In the genomic region with DNA sequence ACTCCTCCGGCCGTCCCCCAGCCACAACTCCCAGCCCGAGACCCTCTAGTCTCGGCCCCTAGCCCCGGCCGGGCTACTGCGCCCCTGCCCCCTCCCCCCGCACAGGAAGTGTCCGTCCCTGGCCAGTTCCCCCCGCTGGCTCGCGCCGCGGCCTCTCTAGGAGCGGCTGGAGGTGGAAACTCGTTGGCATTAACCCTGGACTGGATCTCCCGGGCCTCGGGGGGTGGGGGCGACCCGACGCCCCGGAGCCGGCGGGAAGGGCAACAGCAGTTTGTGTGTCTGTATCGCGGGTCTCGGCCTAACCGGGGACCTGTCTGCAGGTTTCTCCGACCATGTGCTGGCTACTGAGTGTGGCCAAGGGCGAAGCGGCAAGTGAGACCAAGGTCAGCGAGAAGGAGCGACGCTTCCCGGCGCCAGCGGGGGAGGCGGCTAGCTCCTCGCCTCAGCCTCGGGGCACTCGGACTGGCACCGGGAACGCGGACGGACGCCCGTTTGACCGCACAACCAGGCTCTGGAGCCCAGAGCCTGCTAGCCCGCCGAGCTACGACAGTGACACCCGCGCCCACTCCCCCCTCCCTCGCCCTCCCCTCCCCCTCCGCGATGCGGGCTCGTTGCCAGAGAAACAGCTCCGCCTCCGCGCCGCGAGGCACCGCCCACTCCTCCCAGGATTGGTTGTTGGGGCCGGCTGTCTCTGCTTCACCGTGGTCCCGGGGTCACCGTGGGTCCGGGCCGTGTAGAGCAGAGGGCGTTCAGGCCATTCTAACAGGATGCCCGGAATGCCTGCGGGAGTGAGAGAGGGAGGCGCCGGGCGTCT, we compare ENCODE assay signal across 8 mouse cellular contexts. TPM values are rescaled to one million over a fixed set of nuclear protein-coding genes. Genes with fewer than 3 reads are reported as not detected.
DNase-seq lines count a peak whose midpoint lies in the region; ATAC-seq and TF ChIP-seq lines count a peak whose summit lies in the region.

A gene (minus strand): TSS at position 78 of the 814 bp plus-strand sequence.

- peak within 1 kb of the TSS; percentile 68 for H3K4me2 ChIP-seq in forebrain, embryonic 14.5 days (ENCODE audit: low read length)
- peak within 1 kb of the TSS; percentile 81 for H3K4me2 ChIP-seq in neural tube, embryonic 15.5 days

- H3K4me1 ChIP-seq in ES-Bruce4 (ENCODE audit: control insufficient read depth, insufficient read depth, low read length) = no peaks in the 10 kb centered on the region
- 0 out of 2 replicates have a peak, but pooled peaks cover 6% of the 10 kb centered on the region for H3K4me1 ChIP-seq in forebrain, embryonic 14.5 days (ENCODE audit: control insufficient read depth, insufficient read depth, low read length)
- H3K4me1 ChIP-seq in neural tube, embryonic 15.5 days = peaks cover 29% of the 10 kb centered on the region

- under 1% methylated on average over 63 of the region's 76 CpGs for WGBS in forebrain, embryonic 14.5 days
- WGBS in neural tube, embryonic 15.5 days = under 1% methylated on average over 68 of the region's 76 CpGs

- no peaks in the 10 kb centered on the region for H3K9me3 ChIP-seq in ES-Bruce4 (replicated peaks; ENCODE audit: control insufficient read depth, insufficient read depth, low read length, poor library complexity, severe bottlenecking)
- no peaks in the 10 kb centered on the region for H3K9me3 ChIP-seq in forebrain, embryonic 14.5 days (replicated peaks; ENCODE audit: control insufficient read depth, low read length)
- H3K9me3 ChIP-seq in neural tube, embryonic 15.5 days (replicated peaks) = no peaks in the 10 kb centered on the region

- H3K27me3 ChIP-seq in ES-Bruce4 (ENCODE audit: control insufficient read depth, insufficient read depth, low read length, poor library complexity, severe bottlenecking) = no peaks in the 10 kb centered on the region
- H3K27me3 ChIP-seq in forebrain, embryonic 14.5 days (replicated peaks; ENCODE audit: control insufficient read depth, insufficient read depth, low read length) = no peaks in the 10 kb centered on the region
- H3K27me3 ChIP-seq in neural tube, embryonic 15.5 days (replicated peaks) = no peaks in the 10 kb centered on the region

- H3K27ac ChIP-seq in ES-Bruce4 (ENCODE audit: insufficient read depth, low read length) = no peak within 1 kb of the TSS
- peak within 1 kb of the TSS; percentile 86 for H3K27ac ChIP-seq in forebrain, embryonic 14.5 days (ENCODE audit: low read depth, low read length)
- H3K27ac ChIP-seq in neural tube, embryonic 15.5 days (replicated peaks) = peak within 1 kb of the TSS; percentile 95

- DNase-seq in forebrain, embryonic 14.5 days (ENCODE audit: low spot score) = peak; percentile 91
- DNase-seq in heart, postnatal 14 days = peak; percentile 96 to 97
- DNase-seq in layer of hippocampus, adult 11-12 months (ENCODE audit: low spot score) = peak; percentile 88
- DNase-seq in lung, adult 18-20 months = peak; percentile 91 to 94
- DNase-seq in thymus, adult 18-20 months = peak; percentile 82 to 86

- peak within 1 kb of the TSS; percentile 88 for H3K4me3 ChIP-seq in ES-Bruce4 (ENCODE audit: low read depth, low read length)
- H3K4me3 ChIP-seq in forebrain, embryonic 14.5 days (ENCODE audit: low read depth, low read length) = peak within 1 kb of the TSS; percentile 90
- H3K4me3 ChIP-seq in neural tube, embryonic 15.5 days (replicated peaks) = peak within 1 kb of the TSS; percentile 71

- peak; percentile 83 for ATAC-seq in cerebellum, adult (ENCODE audit: insufficient number of reproducible peaks, low FRiP score, low TSS enrichment)
- peak; percentile 92 for ATAC-seq in forebrain, embryonic 14.5 days
- ATAC-seq in neural tube, embryonic 15.5 days (ENCODE audit: low FRiP score) = peak; percentile 94

- TF ChIP-seq POLR2A in ES-Bruce4 (IDR thresholded peaks at IDR 0.05; ENCODE audit: insufficient read depth, low read length) = no peak

- no peak for TF ChIP-seq EP300 in ES-Bruce4 (IDR thresholded peaks at IDR 0.05; ENCODE audit: insufficient read depth, low read depth, low read length)

- no peak for TF ChIP-seq CTCF in ES-Bruce4 (IDR thresholded peaks at IDR 0.05; ENCODE audit: low read depth, low read length)

- peak within 1 kb of the TSS; percentile 84 for H3K9ac ChIP-seq in ES-Bruce4 (ENCODE audit: low read depth, poor library complexity, severe bottlenecking)
- peak within 1 kb of the TSS; percentile 93 for H3K9ac ChIP-seq in forebrain, embryonic 14.5 days (ENCODE audit: low read length)
- peak within 1 kb of the TSS; percentile 83 for H3K9ac ChIP-seq in neural tube, embryonic 15.5 days (replicated peaks)

- intact Hi-C loops in heart, postnatal 14 days (cut with DNase I) = loop anchor here (5.0 to 10.0 kb wide), 2 partner anchors 83 to 551 kb away; a partner anchor contains a TSS

- H3K36me3 ChIP-seq in ES-Bruce4 (ENCODE audit: control insufficient read depth, insufficient read depth, low read length, poor library complexity, severe bottlenecking) = no peaks in the 10 kb centered on the region
- peaks cover 17% of the 10 kb centered on the region for H3K36me3 ChIP-seq in forebrain, embryonic 14.5 days (ENCODE audit: control insufficient read depth, insufficient read depth, low read length)
- H3K36me3 ChIP-seq in neural tube, embryonic 15.5 days = peaks cover 26% of the 10 kb centered on the region

RNA-seq across cellular contexts. Expression of the gene that starts here (rescaled TPM):
- polyA plus RNA-seq in ES-Bruce4 (2011; ENCODE audit: insufficient read depth, insufficient read length, low read depth, missing spikeins) = 7.0 and 7.8 TPM in 2 replicates
- 3.5 and 3.6 TPM in 2 replicates for polyA plus RNA-seq in forebrain, embryonic 14.5 days (2014; fragmentation: Nextera tagmentation; extraction: Ambion mirVana)
- total RNA-seq in heart, postnatal 14 days (2021) = 10 to 100 TPM; 39.1 to 39.9 TPM
- 17.4 and 17.8 TPM in 2 replicates for polyA plus RNA-seq in neural tube, embryonic 15.5 days (2015; fragmentation: Nextera tagmentation; extraction: Ambion mirVana)
